Mouse (Mus musculus) right cerebral cortex, postnatal 25 days (tissue): ENCODE data around the gene Bcl7c.
A peak's percentile ranks its signal among the peaks of the same experiment; 100 is the strongest.
"Not testable (repeated sequence)": the region's sequence is repeated elsewhere in the genome, so short reads cannot be mapped to it uniquely, and the experiment has no call there.

Experiments used
- DNase-seq: peaks from one replicate; pipeline ENCODE4 v3.0.0; 2022

The Bcl7c gene

DNA sequence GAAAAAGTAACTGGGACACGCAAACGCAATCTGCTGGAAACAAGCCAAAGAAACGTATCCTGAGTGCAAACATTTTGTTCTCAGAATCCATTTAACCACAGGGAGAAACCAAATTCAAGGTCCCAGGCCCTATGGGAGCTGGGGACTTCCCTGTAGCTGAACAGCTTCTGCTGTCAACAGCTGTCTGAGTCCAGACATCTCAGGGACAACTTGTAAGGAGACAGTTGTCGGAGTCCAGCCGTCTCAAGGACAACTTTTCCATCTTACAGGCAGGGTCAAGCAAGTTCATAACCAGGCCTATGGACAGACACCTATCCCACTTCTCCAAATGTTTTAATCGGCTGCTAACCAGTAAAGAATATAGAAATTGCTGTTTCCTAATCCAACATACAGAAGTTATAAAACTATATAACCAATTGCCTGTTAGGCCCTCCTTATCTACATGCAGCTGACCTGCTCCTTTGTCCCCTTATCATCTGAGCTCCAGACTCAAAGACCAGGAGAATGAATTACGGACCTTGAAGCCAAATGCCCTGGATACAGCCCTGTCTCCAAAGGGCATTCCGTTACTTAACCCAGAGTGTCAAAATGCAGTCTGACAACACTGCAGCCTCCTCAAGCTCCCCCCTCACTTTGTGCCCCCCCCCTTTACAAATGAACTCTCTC lies 26.7 kb downstream of the Bcl7c start:
- DNase-seq = no peak

DNA sequence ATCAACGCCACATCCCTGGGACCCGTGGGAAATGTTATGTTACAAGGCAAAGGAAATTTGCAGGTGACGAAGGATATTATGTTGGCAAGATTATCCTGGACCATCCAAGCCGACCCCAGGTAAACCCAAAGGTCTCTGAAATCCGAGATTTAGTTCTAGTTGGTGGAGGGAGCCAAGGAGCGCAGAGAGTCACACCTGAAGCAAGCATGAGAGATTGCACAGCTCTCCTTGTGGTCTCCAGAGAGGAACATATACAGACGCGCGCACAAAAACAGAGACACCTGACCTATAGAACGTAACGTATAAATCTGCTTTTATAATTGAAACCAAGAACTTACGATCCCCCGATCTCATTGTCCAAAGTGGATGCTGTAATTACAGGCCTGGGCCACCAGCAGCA lies 28.2 kb downstream of the Bcl7c start:
- no peak for DNase-seq

DNA sequence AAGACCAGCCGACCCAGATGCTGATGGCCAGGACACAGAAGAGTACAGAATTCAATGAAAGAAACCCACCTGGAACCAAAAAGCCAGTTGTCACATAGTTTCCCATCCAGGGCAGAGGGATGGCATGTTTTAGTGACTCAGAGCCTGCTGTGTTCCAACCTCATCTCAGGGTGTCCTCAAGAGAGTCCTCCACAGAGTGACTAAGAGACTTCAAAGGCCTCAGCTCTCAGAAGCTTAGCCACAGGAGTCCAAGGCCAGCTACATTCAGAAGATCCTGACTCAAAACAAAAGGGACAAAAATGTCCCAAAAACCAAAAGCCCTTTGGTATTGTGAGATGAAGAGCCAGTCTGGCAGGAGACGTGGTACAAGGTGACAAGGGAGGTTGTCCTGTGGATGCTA lies 29.9 kb downstream of the Bcl7c start:
- no peak for DNase-seq

DNA sequence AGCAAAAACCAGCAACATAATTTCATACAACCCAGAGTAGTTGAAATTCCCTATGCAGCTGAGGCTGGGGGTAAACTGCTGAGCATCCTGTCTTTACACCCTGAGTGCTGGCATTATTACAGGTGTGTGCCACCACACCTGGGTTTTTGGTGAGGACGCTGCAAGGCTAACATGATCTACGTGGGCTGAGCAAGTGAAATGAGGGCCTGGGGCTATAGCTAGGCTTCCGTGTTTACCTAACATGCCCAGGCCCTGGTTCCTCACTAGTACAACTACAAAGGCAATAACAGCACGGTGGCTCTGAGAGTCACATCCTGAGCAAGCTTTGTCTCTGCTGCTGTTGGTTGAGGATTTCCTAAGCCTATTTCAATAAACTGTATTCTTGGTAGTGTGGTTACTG lies 31.1 kb downstream of the Bcl7c start:
- DNase-seq = no peak

DNA sequence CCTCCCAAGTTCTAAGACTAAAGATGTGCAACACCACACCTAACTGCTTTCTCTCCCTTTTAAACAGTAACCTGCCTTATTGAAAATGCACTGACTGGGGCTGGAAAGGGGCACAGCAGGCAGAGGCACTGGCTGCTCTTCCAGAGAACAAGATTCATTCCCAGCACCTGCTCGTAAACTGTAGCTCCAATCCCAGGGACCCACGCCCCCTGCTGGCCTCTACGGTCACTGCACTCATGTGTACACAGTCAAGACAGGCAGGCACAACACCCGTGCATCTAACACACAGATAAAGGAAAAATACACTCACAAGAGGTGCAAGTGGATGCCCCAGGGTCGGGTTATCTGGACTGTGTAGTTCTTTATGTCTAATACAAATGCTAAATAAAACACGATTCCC lies 31.7 kb downstream of the Bcl7c start:
- DNase-seq = no peak

DNA sequence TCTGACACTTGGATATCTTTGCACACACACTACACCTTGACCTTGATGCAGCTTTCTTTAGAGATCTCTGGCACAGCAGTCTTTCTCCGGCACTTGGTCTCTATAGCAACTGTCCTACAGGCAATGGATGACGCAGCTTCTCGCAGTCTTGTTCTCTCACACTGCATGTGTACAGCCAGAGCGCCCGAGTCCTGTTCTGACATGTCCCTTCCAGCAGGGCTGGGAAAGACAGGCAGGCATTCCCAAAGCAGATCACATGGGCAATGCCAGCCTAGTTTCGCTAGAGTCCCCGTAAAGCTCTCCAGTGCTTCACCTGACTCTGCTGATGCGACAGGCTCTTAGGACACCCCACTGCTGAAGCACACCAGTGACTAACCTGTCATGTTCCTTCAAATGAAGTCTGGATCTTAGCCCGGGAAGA lies 33.3 kb downstream of the Bcl7c start:
- no peak for DNase-seq

DNA sequence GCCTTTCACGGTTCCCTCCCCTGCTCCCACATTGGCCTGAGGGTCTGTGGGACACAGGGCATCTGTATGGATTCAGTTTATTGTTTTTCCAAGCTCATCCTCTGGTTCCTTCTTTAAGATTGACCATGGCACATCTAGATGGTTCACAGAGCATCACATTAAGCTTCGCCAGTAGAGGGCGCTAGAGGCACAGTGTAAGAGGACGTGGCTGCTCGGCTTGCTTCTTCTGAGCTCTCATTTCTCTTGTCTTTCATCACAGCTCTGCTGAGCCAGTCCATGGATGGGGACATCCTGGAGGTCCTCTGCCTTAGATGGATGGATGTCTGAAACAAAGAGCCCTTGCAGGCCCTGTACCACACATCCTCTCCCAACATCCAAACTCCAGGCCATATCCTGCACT lies 33.8 kb downstream of the Bcl7c start:
- DNase-seq = peak; percentile 80

DNA sequence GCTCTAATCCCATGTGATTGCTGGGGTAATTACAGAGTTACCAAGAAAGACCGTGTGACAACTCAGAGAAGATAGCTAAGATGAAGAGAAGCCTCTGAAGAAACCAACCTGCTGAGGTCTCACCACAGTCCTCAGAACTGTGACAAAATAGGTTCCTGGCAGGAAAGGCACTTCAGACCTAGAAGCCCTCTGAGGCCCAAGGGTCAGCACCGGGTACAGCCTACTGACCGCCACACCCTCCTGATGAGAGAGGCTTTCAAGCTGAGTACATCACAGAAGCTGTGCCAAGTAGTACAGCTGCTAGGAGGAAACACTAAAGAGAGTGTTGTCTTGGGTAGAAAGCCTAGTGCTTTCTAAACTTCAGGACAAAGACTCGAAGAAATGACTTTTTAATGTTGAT lies 36.0 kb downstream of the Bcl7c start:
- no peak for DNase-seq

DNA sequence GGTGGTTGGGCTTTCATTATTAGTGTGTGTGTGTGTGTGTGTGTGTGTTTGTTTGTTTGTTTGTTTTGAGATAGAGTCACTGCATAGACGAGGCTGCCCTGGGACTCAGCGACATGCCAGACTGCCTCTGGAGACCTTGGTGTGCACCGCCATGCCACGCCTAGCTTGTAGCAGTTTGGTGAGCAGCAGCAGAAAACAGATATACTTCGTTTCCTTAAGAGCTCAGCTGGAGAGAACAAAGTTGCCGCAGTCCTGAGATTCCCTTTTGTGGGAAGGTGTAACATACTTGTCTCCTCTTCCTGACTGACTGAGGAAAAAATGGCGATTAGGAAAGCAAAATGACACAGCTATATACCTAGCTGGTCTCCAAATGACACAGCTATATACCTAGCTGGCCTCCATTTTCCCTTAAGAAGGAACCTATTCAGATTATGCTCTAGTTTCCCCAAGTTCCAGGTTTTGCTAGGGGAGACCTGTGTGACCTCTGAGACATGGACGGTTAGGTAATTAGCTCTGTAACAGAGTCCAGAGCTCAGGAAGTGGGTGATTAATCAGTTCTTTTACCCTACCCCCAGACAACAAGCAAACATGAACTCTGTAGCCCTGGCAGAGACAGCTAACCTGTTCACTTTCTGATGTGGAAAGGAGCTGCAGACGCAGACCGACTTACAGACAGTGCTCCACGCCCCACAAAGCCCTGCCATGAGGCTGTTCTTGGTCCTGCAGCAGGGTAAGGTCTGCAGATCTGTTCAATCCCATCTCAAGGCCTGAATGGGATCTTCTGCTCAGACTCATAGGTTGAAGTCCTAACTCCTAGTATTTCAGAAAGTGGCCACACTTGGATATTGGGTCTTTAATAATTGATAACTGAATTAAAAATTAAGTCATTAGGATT lies 36.6 kb downstream of the Bcl7c start:
- DNase-seq = no peak

DNA sequence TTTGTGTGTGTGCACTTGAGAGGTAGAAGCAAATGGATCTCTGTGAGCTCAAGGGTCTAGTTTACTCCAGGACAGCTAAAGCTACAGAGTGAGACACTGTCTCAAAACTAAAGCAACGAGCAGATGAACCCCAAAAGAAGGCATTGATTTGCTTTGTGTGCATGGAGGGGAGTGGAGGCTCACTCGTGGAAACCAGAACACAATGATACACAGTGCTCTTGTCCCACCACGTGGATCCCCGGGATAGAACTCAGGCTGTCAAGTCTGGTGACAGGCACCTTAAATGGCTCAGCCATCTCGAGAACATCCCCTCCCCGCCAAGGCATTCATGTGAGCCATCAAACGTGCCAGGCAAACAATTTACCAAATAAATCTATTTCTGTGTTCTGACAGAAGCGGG lies 41.6 kb downstream of the Bcl7c start:
- DNase-seq = no peak

DNA sequence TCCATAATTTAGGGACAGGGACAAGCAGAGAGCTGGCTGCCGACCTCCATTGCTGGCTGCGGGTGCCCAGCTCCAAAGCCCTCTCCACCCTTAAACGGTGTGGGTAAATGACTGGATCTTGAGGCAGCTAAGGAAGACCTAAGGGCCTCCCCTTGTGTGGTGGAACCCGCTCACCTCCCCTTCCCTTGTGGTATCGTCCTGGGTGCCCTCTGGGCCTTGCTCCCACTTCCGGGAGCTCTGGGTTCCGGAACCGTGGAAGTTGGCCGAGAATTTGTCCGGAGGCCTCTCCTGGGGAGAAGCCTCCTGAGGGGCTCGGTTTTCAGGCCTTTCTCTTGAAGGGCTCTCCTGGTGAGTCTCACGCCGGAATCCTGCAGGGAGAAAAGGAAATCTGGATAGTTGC lies 42.1 kb downstream of the Bcl7c start:
- DNase-seq = no peak

DNA sequence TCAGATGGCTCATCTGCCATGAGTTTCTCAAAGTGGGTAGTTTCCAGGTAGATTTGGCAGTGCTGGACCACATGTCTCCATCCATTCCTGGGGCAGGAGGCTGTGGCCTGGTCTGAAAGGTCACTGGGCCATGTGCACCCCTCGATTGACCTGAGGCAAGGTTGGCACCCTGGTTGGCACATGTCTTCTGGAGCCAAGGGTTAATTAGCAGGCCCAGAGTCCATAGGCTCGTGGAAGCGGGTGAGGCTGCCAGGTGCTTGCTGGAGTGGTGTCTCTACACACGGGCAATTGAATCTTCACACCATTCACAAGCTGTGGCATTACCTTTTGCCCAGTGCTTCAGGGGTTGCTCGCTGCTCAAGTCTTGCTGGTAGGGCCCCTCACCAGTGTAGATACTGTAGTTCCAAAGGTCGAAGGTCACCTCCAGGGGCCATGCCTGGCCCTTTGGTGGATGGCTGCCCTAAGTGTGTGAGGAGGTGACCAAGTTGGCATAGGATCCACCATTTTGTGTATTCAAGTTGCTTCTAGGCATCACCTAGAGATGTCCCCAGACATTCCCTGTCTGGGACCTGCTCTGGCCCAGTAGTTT lies 42.6 kb downstream of the Bcl7c start:
- no peak for DNase-seq

DNA sequence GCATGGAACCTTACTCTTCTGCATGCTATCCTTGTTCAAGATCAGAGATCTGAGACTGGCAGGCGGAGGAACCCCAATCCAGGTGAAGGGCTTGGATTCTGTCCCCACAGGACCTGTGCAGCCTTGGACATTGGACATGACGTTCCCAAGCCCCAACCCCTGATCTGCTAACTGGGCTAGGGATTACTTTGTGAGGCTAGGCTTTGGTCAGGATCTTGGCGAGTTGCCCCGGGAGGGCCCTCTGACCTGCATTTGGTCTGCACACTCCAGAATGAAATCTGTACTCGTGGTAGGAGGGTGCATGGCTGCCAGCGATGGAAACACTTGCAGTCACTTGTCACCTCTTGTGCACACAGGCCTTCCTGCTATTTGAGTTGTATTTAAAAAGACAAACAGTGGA lies 45.8 kb downstream of the Bcl7c start:
- DNase-seq = no peak

DNA sequence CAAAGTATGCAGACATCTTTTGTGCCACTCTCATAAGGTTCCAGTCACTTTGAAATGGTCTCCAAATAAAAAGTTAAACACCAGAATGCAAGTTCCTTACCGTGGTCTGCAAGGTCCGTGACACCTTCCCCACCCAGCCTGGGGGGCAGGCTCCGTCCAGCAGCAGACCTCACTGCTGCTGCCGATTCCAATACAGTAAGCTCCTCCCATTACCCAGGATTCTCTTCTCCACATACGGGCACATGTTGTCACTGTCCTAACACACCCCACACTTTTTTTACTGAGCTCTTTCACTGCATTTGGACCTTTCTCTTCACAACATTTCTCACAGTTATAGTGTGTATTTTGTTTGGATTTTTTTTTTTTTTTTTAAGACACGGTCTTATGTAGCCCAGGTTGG lies 46.9 kb downstream of the Bcl7c start:
- no peak for DNase-seq

DNA sequence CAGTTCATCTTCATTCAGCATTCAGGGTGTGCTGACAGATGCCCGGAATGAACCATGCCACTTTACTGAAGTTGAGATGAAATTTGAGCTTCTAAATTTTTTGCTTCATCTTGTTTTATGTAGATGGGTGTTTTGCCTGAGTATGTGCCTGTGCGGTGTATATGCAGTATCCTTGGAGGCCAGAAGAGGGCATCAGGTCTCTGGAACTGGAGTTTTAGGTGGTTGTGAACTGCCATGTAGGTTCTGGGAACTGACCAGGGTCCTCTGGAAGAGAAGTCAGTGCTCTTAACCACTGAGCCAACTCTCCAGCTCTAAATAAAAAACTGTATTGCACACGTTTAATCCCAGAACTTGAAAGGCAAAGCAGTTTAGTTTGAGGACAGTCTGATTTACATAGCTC lies 47.9 kb downstream of the Bcl7c start:
- no peak for DNase-seq

DNA sequence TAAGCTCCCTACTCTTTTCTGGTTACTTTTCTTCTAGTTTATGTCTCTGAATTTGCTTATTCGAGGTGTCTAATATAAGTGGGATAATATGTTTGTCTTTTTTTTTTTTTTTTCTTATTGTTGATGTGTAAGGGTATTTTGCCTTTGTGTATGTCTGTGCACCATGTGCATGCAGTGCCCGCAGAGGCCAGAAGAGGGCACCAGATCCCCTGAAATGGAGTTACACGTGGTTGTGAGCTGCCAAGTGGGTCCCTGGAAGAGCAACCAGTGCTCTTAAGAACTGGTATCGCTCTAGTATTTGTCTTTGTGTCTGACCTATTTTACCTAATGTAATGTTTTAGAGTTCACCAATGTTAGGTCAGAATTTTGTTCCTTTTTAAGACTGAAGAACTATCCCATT lies 51.8 kb downstream of the Bcl7c start:
- DNase-seq = no peak

DNA sequence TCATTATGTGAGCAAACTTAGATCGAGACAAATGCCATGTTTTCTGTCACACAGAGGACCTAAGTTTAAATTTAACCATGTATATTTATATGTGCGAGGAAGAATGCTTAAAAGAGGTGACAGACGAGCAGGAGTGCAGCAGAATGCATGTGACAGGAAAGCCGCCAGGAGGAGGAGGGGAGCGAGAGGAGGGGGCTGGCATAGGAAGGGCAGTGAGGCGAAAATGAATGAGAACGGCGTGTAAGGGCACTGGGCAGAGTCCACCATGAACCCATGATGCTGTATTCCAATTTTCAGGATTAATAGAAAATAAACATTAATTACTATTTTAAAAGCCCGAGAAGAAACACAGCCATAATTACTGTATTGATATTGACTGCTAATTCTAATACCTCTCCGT lies 54.4 kb downstream of the Bcl7c start:
- DNase-seq = no peak

DNA sequence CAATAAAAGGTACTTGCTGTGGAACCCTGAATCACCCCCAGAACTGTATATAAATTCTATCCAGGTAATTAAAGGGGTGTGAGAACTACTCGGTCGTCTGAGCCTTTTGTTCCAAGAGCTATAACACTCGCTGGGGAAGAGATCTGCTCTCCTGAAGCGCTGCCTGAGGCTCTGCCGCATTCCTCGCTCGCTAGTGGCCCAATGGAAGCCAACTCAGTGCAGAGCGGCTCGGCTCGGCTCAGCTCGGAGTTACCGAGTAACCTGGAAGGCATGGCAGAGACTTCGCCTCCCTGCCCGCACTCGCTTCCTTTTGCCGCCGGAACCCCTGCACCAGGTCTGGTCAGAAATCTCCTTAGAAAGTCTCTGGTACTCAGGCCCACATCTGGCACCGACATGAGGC lies 56.7 kb downstream of the Bcl7c start:
- no peak for DNase-seq

DNA sequence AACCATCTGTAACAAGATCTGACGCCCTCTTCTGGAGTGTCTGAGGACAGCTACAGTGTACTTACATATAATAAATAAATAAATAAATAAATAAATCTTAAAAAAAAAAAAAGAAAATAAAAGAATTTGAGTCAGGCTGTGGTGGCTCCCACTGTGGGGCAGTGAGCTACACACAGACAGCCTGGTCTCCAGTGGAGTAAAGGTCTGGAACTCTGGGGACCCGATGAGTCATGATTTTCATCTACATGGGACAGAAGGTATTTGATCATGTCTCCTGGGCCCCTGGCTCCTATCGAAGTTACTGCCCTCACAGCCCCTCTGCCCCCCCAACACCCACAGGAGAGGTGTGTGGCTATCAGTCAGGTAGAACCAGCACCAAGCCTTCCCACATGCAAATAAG lies 57.1 kb downstream of the Bcl7c start:
- no peak for DNase-seq

DNA sequence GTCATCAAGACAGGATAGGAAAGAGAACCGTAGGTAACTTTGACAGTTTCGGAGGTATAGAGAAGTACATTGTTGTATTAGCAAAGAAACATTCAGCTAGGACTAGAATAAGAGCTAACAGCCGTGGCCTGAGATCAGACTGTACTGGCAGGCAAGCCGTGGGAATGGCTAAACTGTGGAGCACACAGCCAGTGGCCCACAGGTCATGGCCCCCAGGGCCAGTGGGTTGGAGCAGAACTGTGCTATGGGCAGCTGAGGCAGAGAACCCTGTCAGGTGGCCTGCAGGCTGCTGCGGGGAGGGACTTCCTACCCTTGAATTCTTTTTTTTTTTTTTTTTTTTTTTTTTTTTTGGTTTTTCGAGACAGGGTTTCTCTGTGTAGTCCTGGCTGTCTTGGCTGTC lies 59.5 kb downstream of the Bcl7c start:
- DNase-seq = no peak

DNA sequence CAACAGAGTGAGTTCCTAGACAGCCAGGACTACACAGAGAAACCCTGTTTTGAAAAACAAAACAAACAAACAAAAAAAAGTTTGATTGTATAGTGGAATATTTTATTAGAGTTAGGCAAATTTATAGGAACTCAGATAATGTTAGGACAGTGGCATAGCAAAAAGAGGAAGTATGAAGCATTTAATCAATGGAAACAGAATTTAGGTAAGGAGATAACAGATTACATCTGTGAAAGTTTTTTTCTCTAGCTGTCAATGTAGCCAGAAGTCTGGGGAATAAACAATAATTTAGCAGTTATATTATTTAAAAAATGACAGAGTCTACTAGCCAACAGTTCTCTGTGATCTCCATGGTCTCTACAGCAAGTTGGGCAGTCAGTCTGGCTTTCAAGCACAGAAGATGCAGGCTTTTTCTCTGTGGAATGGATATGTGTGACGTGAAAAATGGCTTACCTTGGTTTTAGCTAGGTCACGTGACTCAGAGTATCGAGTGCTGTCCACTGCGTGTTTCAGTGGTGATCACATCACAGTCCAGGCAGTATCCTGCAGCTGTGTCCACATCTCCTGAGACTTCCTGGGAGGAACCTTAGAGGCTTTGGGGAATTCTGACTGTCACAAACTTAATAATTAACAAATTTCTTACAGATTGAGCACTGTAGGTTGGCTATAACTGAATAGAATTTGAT lies 60.1 kb downstream of the Bcl7c start:
- DNase-seq = no peak

DNA sequence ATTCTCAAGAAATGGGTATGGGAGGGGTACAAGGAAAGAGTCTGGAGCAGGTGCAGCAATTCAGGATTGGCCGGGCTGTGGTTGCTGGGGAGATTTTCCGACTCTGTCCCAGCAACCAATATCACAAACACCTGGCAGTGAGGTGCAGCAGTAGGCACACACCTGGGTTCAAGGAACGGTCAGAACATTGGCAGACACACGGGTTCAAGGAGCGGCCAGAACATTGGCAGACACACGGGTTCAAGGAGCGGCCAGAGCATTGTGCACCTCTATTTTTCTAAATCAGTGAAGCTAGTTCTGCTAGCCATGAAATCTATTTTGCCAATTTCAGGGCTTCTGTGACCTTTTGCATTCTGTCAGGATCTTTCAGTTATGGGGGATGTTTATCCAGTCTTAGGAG lies 61.2 kb downstream of the Bcl7c start:
- not testable (repeated sequence) for DNase-seq

DNA sequence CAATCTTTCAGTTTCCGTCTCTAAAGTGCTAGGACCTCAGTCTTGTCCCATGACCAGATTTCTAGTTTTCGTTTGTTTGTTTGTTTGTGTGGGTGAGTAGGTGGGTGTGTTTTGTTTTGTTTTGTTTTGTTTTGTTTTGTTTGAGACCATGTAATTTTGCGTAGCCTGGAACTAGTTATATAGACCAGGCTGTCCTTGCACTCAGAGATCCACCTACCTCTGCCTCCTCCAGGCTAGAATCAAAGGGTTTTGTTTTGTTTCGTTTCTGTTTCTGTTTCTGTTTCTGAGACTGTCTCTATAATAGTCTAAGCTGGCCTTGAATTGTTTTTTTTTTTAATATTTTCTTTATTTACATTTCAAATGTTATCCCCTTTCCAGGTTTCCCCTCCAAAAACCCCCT lies 62.4 kb downstream of the Bcl7c start:
- no peak for DNase-seq

DNA sequence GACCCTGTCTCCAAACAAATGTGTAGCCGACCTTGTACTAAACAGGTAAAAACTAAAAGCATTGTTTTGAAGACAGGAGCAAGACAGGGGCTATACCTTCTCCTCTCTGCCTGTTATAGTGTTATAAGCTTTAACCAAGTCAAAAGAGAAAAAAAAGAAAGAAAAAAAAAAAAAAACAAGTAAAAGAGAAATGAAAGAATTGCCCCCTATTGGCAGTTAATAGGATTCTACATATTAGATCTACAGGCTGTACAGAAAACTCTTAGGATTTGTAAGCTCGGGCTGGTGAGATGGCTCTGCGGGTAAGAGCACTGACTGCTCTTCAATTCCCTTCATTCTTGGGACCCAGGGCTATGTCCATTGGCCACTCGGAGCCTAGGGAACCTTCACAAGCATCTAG lies 66.5 kb downstream of the Bcl7c start:
- no peak for DNase-seq
